Mouse (Mus musculus) stomach, embryonic 16.5 days (tissue): ENCODE results near the gene Zfp764. TPM values are rescaled to one million over a fixed set of nuclear protein-coding genes. Genes with fewer than 3 reads are reported as not detected.
"Not testable (repeated sequence)": the region's sequence is repeated elsewhere in the genome, so short reads cannot be mapped to it uniquely, and the experiment has no call there.

Experiments used
- ATAC-seq: fragments of 200-750 bp; cut with Nextera tagmentation; 2 replicates; pipeline ENCODE4 v1.8.0; 2017; ENCODE audit warnings: moderate number of reproducible peaks, moderate TSS enrichment; ENCODE audit not compliant: insufficient read depth, low FRiP score
- H3K27ac ChIP-seq: fragments of 300-500 bp; sonication (generic); 2 replicates; pipeline ENCODE4 v1.5.1; 2014; ENCODE audit warnings: low read length
- H3K27me3 ChIP-seq: fragments of 300-500 bp; sonication (generic); 2 replicates; pipeline ENCODE4 v1.6.1; 2014; ENCODE audit warnings: low read length, control low read depth, mixed read lengths; ENCODE audit not compliant: control insufficient read depth, insufficient read depth
- H3K36me3 ChIP-seq: fragments of 300-500 bp; sonication (generic); 2 replicates; pipeline ENCODE4 v1.6.1; 2014; ENCODE audit warnings: low read length; ENCODE audit not compliant: control insufficient read depth, insufficient read depth
- H3K4me1 ChIP-seq: fragments of 300-500 bp; sonication (generic); 2 replicates; pipeline ENCODE4 v1.6.1; 2014; ENCODE audit warnings: low read length, control low read depth, mixed read lengths; ENCODE audit not compliant: control insufficient read depth, insufficient read depth
- H3K4me2 ChIP-seq: fragments of 300-500 bp; sonication (generic); 2 replicates; pipeline ENCODE4 v1.6.1; 2014; ENCODE audit warnings: low read depth, low read length, mixed read lengths
- H3K4me3 ChIP-seq: fragments of 300-500 bp; sonication (generic); replicated peaks from 2 replicates; pipeline ENCODE4 v1.5.1; 2014; ENCODE audit warnings: mild to moderate bottlenecking, low read length
- H3K9ac ChIP-seq: fragments of 300-500 bp; sonication (generic); 2 replicates; pipeline ENCODE4 v1.6.1; 2014; ENCODE audit warnings: low read length
- H3K9me3 ChIP-seq: fragments of 300-500 bp; sonication (generic); replicated peaks from 2 replicates; pipeline ENCODE4 v1.6.1; 2016; ENCODE audit warnings: low read length, control low read depth; ENCODE audit not compliant: control insufficient read depth
- WGBS: fragments of 180-500 bp; shearing (Covaris S2); extraction: QIAGEN DNeasy Blood & Tissue Kit; methylation state at CpG from one replicate; pipeline ENCODE4 v1.1.7; 2014; 5-methylcytosine and 5-hydroxymethylcytosine counted together
- polyA plus RNA-seq: library from polyadenylated mRNA; unstranded; fragments of >200 nt; fragmentation: Nextera tagmentation; extraction: Ambion mirVana; gene quantifications from 2 replicates; pipeline ENCODE4 v1.2.1, GENCODE M21; 2015

The Zfp764 gene
- polyA plus RNA-seq = 7.1 and 7.6 TPM in 2 replicates

GRCm38 (mm10) chr7:127406002-127406987, at the start of gene Zfp764:
TSS of gene Zfp764 (minus strand) at chr7:127406822.
- H3K36me3 ChIP-seq, H3K9me3 ChIP-seq, H3K4me1 ChIP-seq, H3K27me3 ChIP-seq: not testable (repeated sequence)
- peak within 1 kb of the TSS; percentile 86 for H3K9ac ChIP-seq
- H3K4me3 ChIP-seq = peak within 1 kb of the TSS; percentile 67
- 5% methylated on average over 40 of the region's 40 CpGs for WGBS
- ATAC-seq = peak; percentile 91
- H3K4me2 ChIP-seq = peak within 1 kb of the TSS; percentile 79
- peak within 1 kb of the TSS; percentile 47; the same call in 1 of the 2 replicates for H3K27ac ChIP-seq

GRCm38 (mm10) chr7:127454905-127455304, 48.3 kb upstream of the Zfp764 start:
- 86% methylated on average over 7 of the region's 7 CpGs for WGBS
- H3K27ac ChIP-seq = no peak overlapping the region
- no peaks in the 10 kb centered on the region for H3K9me3 ChIP-seq
- no peaks in the 10 kb centered on the region for H3K27me3 ChIP-seq
- H3K9ac ChIP-seq = no peak overlapping the region
- H3K4me3 ChIP-seq = no peak overlapping the region
- no peak for ATAC-seq
- no peak overlapping the region for H3K4me2 ChIP-seq
- peaks cover 26% of the 10 kb centered on the region for H3K36me3 ChIP-seq
- peaks cover 14% of the 10 kb centered on the region for H3K4me1 ChIP-seq

- no peaks in the 10 kb centered on the region for H3K27me3 ChIP-seq
- H3K4me1 ChIP-seq = peaks cover 19% of the 10 kb centered on the region
- H3K9me3 ChIP-seq = no peaks in the 10 kb centered on the region
- peaks cover 20% of the 10 kb centered on the region for H3K36me3 ChIP-seq
- H3K27ac ChIP-seq = no peak overlapping the region
- H3K4me2 ChIP-seq = no peak overlapping the region
- no peak overlapping the region for H3K4me3 ChIP-seq
- 95% methylated on average over 2 of the region's 2 CpGs for WGBS
- H3K9ac ChIP-seq = no peak overlapping the region
- ATAC-seq = no peak
Observed at GRCm38 (mm10) chr7:127453056-127453455, 46.4 kb upstream of the Zfp764 start.

GRCm38 (mm10) chr7:127449966-127450365, 43.3 kb upstream of the Zfp764 start:
- peaks cover 12% of the 10 kb centered on the region for H3K36me3 ChIP-seq
- 83% methylated on average over 7 of the region's 7 CpGs for WGBS
- H3K4me1 ChIP-seq = peaks cover 22% of the 10 kb centered on the region
- peak overlapping the region; percentile 86 for H3K4me2 ChIP-seq
- peak overlapping the region; percentile 91 for H3K4me3 ChIP-seq
- H3K27me3 ChIP-seq = no peaks in the 10 kb centered on the region
- H3K27ac ChIP-seq = no peak overlapping the region
- H3K9ac ChIP-seq = peak overlapping the region; percentile 52
- ATAC-seq = no peak
- H3K9me3 ChIP-seq = no peaks in the 10 kb centered on the region

- peak; percentile 90 for ATAC-seq
- Histone ChIP-seq H3K9ac (peak within 1 kb of the TSS; percentile 90), H3K4me2 (peak within 1 kb of the TSS; percentile 86), H3K36me3 (peaks cover 21% of the 10 kb centered on the region), H3K4me3 (peak within 1 kb of the TSS; percentile 91), H3K27me3 (no peaks in the 10 kb centered on the region), H3K4me1 (peaks cover 22% of the 10 kb centered on the region), H3K27ac (peak within 1 kb of the TSS; percentile 93), H3K9me3 (no peaks in the 10 kb centered on the region)
- WGBS = under 1% methylated on average over 54 of the region's 54 CpGs
Observed at GRCm38 (mm10) chr7:127448521-127449300, 42.1 kb upstream of the Zfp764 start, which contains the start of gene Zfp689. TSS of gene Zfp689 (minus strand) at chr7:127449158.

GRCm38 (mm10) chr7:127443976-127444375, 37.4 kb upstream of the Zfp764 start:
- WGBS = 89% methylated on average over 20 of the region's 20 CpGs
- Histone ChIP-seq H3K36me3 (peaks cover 25% of the 10 kb centered on the region), H3K4me1 (peaks cover 3% of the 10 kb centered on the region; the same call in 1 of the 2 replicates), H3K27ac (no peak overlapping the region), H3K4me2 (no peak overlapping the region), H3K4me3 (no peak overlapping the region), H3K9ac (no peak overlapping the region), H3K27me3 (no peaks in the 10 kb centered on the region), H3K9me3 (no peaks in the 10 kb centered on the region)
- no peak for ATAC-seq

- H3K9me3 ChIP-seq = peaks cover 6% of the 10 kb centered on the region; the same call in 1 of the 2 replicates
- H3K27me3 ChIP-seq = no peaks in the 10 kb centered on the region
- H3K4me3 ChIP-seq = no peak overlapping the region
- no peak overlapping the region for H3K27ac ChIP-seq
- 85% methylated on average over 3 of the region's 3 CpGs for WGBS
- H3K4me1 ChIP-seq = no peaks in the 10 kb centered on the region
- no peaks in the 10 kb centered on the region; the same call in 1 of the 2 replicates for H3K36me3 ChIP-seq
- H3K9ac ChIP-seq = no peak overlapping the region
- ATAC-seq = no peak
- no peak overlapping the region for H3K4me2 ChIP-seq
Observed at GRCm38 (mm10) chr7:127437724-127438123, 31.1 kb upstream of the Zfp764 start.

GRCm38 (mm10) chr7:127435206-127435605, 28.6 kb upstream of the Zfp764 start:
- 87% methylated on average over 4 of the region's 4 CpGs for WGBS
- peaks cover 6% of the 10 kb centered on the region; the same call in 1 of the 2 replicates for H3K9me3 ChIP-seq
- H3K9ac ChIP-seq = no peak overlapping the region
- no peak overlapping the region for H3K4me3 ChIP-seq
- H3K27ac ChIP-seq = no peak overlapping the region
- H3K4me2 ChIP-seq = no peak overlapping the region
- ATAC-seq = no peak
- no peaks in the 10 kb centered on the region for H3K27me3 ChIP-seq
- no peaks in the 10 kb centered on the region for H3K4me1 ChIP-seq
- no peaks in the 10 kb centered on the region for H3K36me3 ChIP-seq
